Mouse (Mus musculus) limb, embryonic 14.5 days (tissue): ENCODE results near the gene Evi5. TPM values are rescaled to one million over a fixed set of nuclear protein-coding genes. Genes with fewer than 3 reads are reported as not detected.

Source experiments
- ATAC-seq: fragments of 200-750 bp; cut with Nextera tagmentation; 2 replicates; pipeline ENCODE4 v1.8.0; 2017; ENCODE audit warnings: low read depth, moderate number of reproducible peaks, moderate TSS enrichment; ENCODE audit not compliant: low FRiP score
- DNase-seq: peaks from one replicate; pipeline ENCODE4 v3.0.0-alpha.2; 2015; ENCODE audit warnings: low spot score
- H3K27ac ChIP-seq: fragments of 300-500 bp; sonication (generic); replicated peaks from 2 replicates; pipeline ENCODE4 v1.5.1; 2014; ENCODE audit warnings: low read depth, mild to moderate bottlenecking, low read length, moderate library complexity, mixed read lengths
- H3K27me3 ChIP-seq: fragments of 300-500 bp; sonication (generic); 2 replicates; pipeline ENCODE4 v1.6.1; 2014; ENCODE audit warnings: low read length, mixed read lengths; ENCODE audit not compliant: control insufficient read depth, insufficient read depth
- H3K36me3 ChIP-seq: fragments of 300-500 bp; sonication (generic); 2 replicates; pipeline ENCODE4 v1.6.1; 2014; ENCODE audit warnings: mild to moderate bottlenecking, low read length, moderate library complexity, mixed read lengths; ENCODE audit not compliant: control insufficient read depth, insufficient read depth
- H3K4me1 ChIP-seq: fragments of 300-500 bp; sonication (generic); 2 replicates; pipeline ENCODE4 v1.6.1; 2014; ENCODE audit warnings: antibody characterized with exemption, low read length, mixed read lengths; ENCODE audit not compliant: control insufficient read depth, insufficient read depth
- H3K4me2 ChIP-seq: fragments of 300-500 bp; sonication (generic); replicated peaks from 2 replicates; pipeline ENCODE4 v1.6.1; 2014; ENCODE audit warnings: low read depth, mild to moderate bottlenecking, low read length, moderate library complexity; ENCODE audit not compliant: severe bottlenecking
- H3K4me3 ChIP-seq: fragments of 300-500 bp; sonication (generic); replicated peaks from 2 replicates; pipeline ENCODE4 v1.5.1; 2014; ENCODE audit warnings: low read length
- H3K9ac ChIP-seq: fragments of 300-500 bp; sonication (generic); 2 replicates; pipeline ENCODE4 v1.6.1; 2014; ENCODE audit warnings: mild to moderate bottlenecking, low read depth, low read length, moderate library complexity; ENCODE audit not compliant: severe bottlenecking
- H3K9me3 ChIP-seq: fragments of 300-500 bp; sonication (generic); 2 replicates; pipeline ENCODE4 v1.6.1; 2016; ENCODE audit warnings: low read length; ENCODE audit not compliant: control insufficient read depth
- POLR2A ChIP-seq: fragments of 200-500 bp; IDR thresholded peaks from 2 replicates; pipeline ENCODE4 v1.8.0; 2012; ENCODE audit warnings: inconsistent platforms, mild to moderate bottlenecking, moderate library complexity, borderline replicate concordance; ENCODE audit not compliant: insufficient read depth, insufficient read length; ENCODE audit errors: extremely low read depth
- WGBS: fragments of 180-500 bp; shearing (Covaris S2); extraction: QIAGEN DNeasy Blood & Tissue Kit; methylation state at CpG from one replicate; pipeline ENCODE4 v1.1.7; 2014; 5-methylcytosine and 5-hydroxymethylcytosine counted together
- polyA plus RNA-seq, 2 experiments: library from polyadenylated mRNA; depleted of rRNA in 1 of 2; stranded (reverse) in 1 of 2; unstranded in 1 of 2; fragments of >200 nt; fragmentation: Nextera tagmentation in 1 of 2; extraction: Ambion mirVana in 1 of 2; gene quantifications; 2 replicates each; pipeline versions ENCODE4 v1.2.1 to v1.2.3; 2012 to 2014

The Evi5 gene
- polyA plus RNA-seq, 2 experiments = 31.2 to 60.2 TPM

- no peak overlapping the region for H3K9ac ChIP-seq
- ATAC-seq = no peak
- H3K36me3 ChIP-seq = no peaks in the 10 kb centered on the region
- WGBS = 7% methylated on average over 11 of the region's 11 CpGs
- H3K4me1 ChIP-seq = peaks cover 8% of the 10 kb centered on the region; the same call in 1 of the 2 replicates
- H3K27ac ChIP-seq = no peak overlapping the region
- H3K4me2 ChIP-seq = no peak overlapping the region
- DNase-seq = no peak
- H3K9me3 ChIP-seq = no peaks in the 10 kb centered on the region
- H3K27me3 ChIP-seq = peaks cover 64% of the 10 kb centered on the region
- TF ChIP-seq POLR2A = no peak
- H3K4me3 ChIP-seq = no peak overlapping the region
These were observed 157.0 kb downstream of the Evi5 start for GRCm38 (mm10) chr5:107717871-107718361.

GRCm38 (mm10) chr5:107711689-107712088 lies 163.2 kb downstream of the Evi5 start:
- ATAC-seq (no peak), DNase-seq (no peak)
- H3K27me3 ChIP-seq = peaks cover 4% of the 10 kb centered on the region; the same call in 1 of the 2 replicates
- H3K9me3 ChIP-seq = no peaks in the 10 kb centered on the region
- no peak overlapping the region for H3K4me2 ChIP-seq
- no peak overlapping the region for H3K4me3 ChIP-seq
- H3K27ac ChIP-seq = no peak overlapping the region
- no peak for TF ChIP-seq POLR2A
- no peaks in the 10 kb centered on the region for H3K36me3 ChIP-seq
- 79% methylated on average over 2 of the region's 2 CpGs for WGBS
- H3K9ac ChIP-seq = no peak overlapping the region
- H3K4me1 ChIP-seq = no peaks in the 10 kb centered on the region

GRCm38 (mm10) chr5:107708124-107708797 lies 166.6 kb downstream of the Evi5 start:
- Histone ChIP-seq H3K4me2 (no peak overlapping the region), H3K36me3 (no peaks in the 10 kb centered on the region), H3K9me3 (no peaks in the 10 kb centered on the region), H3K4me1 (no peaks in the 10 kb centered on the region), H3K27ac (no peak overlapping the region), H3K27me3 (no peaks in the 10 kb centered on the region; the same call in 1 of the 2 replicates), H3K9ac (no peak overlapping the region), H3K4me3 (no peak overlapping the region)
- ATAC-seq = no peak
- no peak for DNase-seq
- 86% methylated on average over 8 of the region's 8 CpGs for WGBS
- no peak for TF ChIP-seq POLR2A

GRCm38 (mm10) chr5:107706262-107706661 lies 168.6 kb downstream of the Evi5 start:
- no peaks in the 10 kb centered on the region for H3K36me3 ChIP-seq
- H3K27me3 ChIP-seq = no peaks in the 10 kb centered on the region
- no peaks in the 10 kb centered on the region for H3K4me1 ChIP-seq
- H3K9ac ChIP-seq = no peak overlapping the region
- H3K4me2 ChIP-seq = no peak overlapping the region
- TF ChIP-seq POLR2A = no peak
- 75% methylated on average over 1 of the region's 1 CpGs for WGBS
- H3K27ac ChIP-seq = no peak overlapping the region
- DNase-seq (no peak), ATAC-seq (no peak)
- H3K4me3 ChIP-seq = no peak overlapping the region
- H3K9me3 ChIP-seq = no peaks in the 10 kb centered on the region

GRCm38 (mm10) chr5:107705756-107706155 lies 169.2 kb downstream of the Evi5 start:
- no peak overlapping the region for H3K4me2 ChIP-seq
- no peak overlapping the region for H3K9ac ChIP-seq
- no peaks in the 10 kb centered on the region for H3K9me3 ChIP-seq
- H3K27ac ChIP-seq = no peak overlapping the region
- H3K4me1 ChIP-seq = no peaks in the 10 kb centered on the region
- WGBS = 88% methylated on average over 4 of the region's 4 CpGs
- H3K4me3 ChIP-seq = no peak overlapping the region
- no peak for ATAC-seq
- no peaks in the 10 kb centered on the region for H3K36me3 ChIP-seq
- no peak for DNase-seq
- no peak for TF ChIP-seq POLR2A
- H3K27me3 ChIP-seq = no peaks in the 10 kb centered on the region
